ENCODE assay signal across 9 mouse cellular contexts in the genomic region with DNA sequence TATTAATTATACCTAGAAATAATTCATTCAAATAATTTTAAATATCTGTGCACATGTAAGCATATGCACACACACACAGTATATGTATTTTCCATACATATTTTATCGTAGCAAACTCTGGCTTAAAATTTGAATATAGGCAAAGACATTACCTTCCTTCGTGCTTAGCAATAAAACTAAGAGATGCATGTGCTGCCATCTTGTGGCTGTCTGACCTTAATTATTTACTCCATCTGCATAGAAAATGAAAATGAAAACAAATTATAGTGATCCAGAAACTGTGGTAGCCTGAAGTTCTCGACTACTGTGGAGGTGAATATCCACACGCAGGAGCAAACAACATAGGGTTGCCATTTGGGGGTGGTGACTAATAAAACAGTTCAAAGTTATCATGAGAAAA. TPM values are rescaled to one million over a fixed set of nuclear protein-coding genes. Genes with fewer than 3 reads are reported as not detected.
DNase-seq lines count a peak whose midpoint lies in the region; ATAC-seq and TF ChIP-seq lines count a peak whose summit lies in the region.
"Had no signal": no experiment of that assay in that cellular context is flagged by ENCODE, and none has a peak within 500 bp of the region (broad histone marks: within the 10 kb centered on the region; RNA-seq: fewer than 3 reads in every experiment).

No protein-coding gene starts in this region.

- intact Hi-C loops in gastrocnemius, postnatal 14 days (cut with DNase I; ENCODE audit: low total_unique reads), result loop anchor here (10.0 kb wide), 1 partner anchor 63 kb away; no protein-coding TSS in a partner anchor
- intact Hi-C loops in left cerebral cortex, postnatal 10 days (cut with DNase I), result loop anchor here (2.0 kb wide), 1 partner anchor 61 kb away; no protein-coding TSS in a partner anchor

- H3K36me3 ChIP-seq in limb, embryonic 11.5 days (ENCODE audit: control insufficient read depth, insufficient read depth, low read length), result no peaks in the 10 kb centered on the region
- H3K36me3 ChIP-seq in limb, embryonic 10.5 days, result no peaks in the 10 kb centered on the region
- H3K36me3 ChIP-seq in midbrain, postnatal 0 days (ENCODE audit: insufficient read depth, low read length), result no peaks in the 10 kb centered on the region

- peak; percentile 80 for TF ChIP-seq CTCF in midbrain, postnatal 0 days (IDR thresholded peaks at IDR 0.05)

- no peak overlapping the region for H3K9ac ChIP-seq in limb, embryonic 11.5 days (ENCODE audit: low read length)
- no peak overlapping the region for H3K9ac ChIP-seq in midbrain, postnatal 0 days (replicated peaks; ENCODE audit: low read length, poor library complexity, severe bottlenecking)

- H3K4me2 ChIP-seq in limb, embryonic 11.5 days (ENCODE audit: low read depth, severe bottlenecking), result no peak overlapping the region
- no peak overlapping the region for H3K4me2 ChIP-seq in midbrain, postnatal 0 days (ENCODE audit: low read depth, low read length, poor library complexity, severe bottlenecking)

- no peak for ATAC-seq in limb, embryonic 11.5 days (ENCODE audit: insufficient number of reproducible peaks, low FRiP score, low TSS enrichment, low read depth)
- ATAC-seq in midbrain, postnatal 0 days (ENCODE audit: low FRiP score), result 0 out of 2 replicates have a peak, but pooled peaks have one; percentile 47
- no peak for ATAC-seq in monocyte, adult 5-6 weeks (replicated peaks; ENCODE audit: insufficient number of reproducible peaks, low FRiP score, low TSS enrichment, poor library complexity, severe bottlenecking)

- no peak overlapping the region for H3K4me3 ChIP-seq in limb, embryonic 11.5 days (ENCODE audit: low read depth, low read length)
- no peak overlapping the region for H3K4me3 ChIP-seq in limb, embryonic 10.5 days
- H3K4me3 ChIP-seq in midbrain, postnatal 0 days (ENCODE audit: low read depth, low read length), result no peak overlapping the region
- H3K4me3 ChIP-seq: erythroblast, embryonic 14.5 days had no signal

- WGBS in limb, embryonic 11.5 days, result 65% methylated on average over 4 of the region's 4 CpGs
- WGBS in limb, embryonic 10.5 days, result 59% methylated on average over 4 of the region's 4 CpGs
- WGBS in midbrain, postnatal 0 days, result 36% methylated on average over 4 of the region's 4 CpGs

- no peaks in the 10 kb centered on the region for H3K9me3 ChIP-seq in limb, embryonic 11.5 days (ENCODE audit: control insufficient read depth, low read length)
- H3K9me3 ChIP-seq in limb, embryonic 10.5 days (replicated peaks), result no peaks in the 10 kb centered on the region
- H3K9me3 ChIP-seq in midbrain, postnatal 0 days (ENCODE audit: low read length), result no peaks in the 10 kb centered on the region

- H3K27ac ChIP-seq in limb, embryonic 11.5 days (replicated peaks; ENCODE audit: low read depth, low read length), result no peak overlapping the region
- no peak overlapping the region for H3K27ac ChIP-seq in limb, embryonic 10.5 days
- H3K27ac ChIP-seq in midbrain, postnatal 0 days (ENCODE audit: low read depth, low read length), result no peak overlapping the region

- peak; percentile 34 for DNase-seq in limb, embryonic 11.5 days (ENCODE audit: low spot score)
- DNase-seq in limb, embryonic 10.5 days (ENCODE audit: low spot score), result no peak
- peak; percentile 80 for DNase-seq in NIH3T3 (ENCODE audit: low read depth)
- peak; percentile 69 for DNase-seq in cerebellum, adult 8-10 months
- DNase-seq in gastrocnemius, postnatal 14 days, result peak; percentile 24
- DNase-seq in left cerebral cortex, postnatal 10 days (ENCODE audit: extremely low spot score in 1 of 2, low spot score in 2 of 2), result peak; percentile 34 to 61
- DNase-seq in midbrain, postnatal 0 days (ENCODE audit: low spot score), result peak; percentile 85

- H3K4me1 ChIP-seq in limb, embryonic 11.5 days (ENCODE audit: control insufficient read depth, insufficient read depth, low read length), result no peaks in the 10 kb centered on the region
- H3K4me1 ChIP-seq in limb, embryonic 10.5 days, result no peaks in the 10 kb centered on the region
- no peaks in the 10 kb centered on the region for H3K4me1 ChIP-seq in midbrain, postnatal 0 days (ENCODE audit: insufficient read depth, low read length)

- no peaks in the 10 kb centered on the region for H3K27me3 ChIP-seq in limb, embryonic 11.5 days (ENCODE audit: control insufficient read depth, insufficient read depth, low read length)
- H3K27me3 ChIP-seq in limb, embryonic 10.5 days (ENCODE audit: low read depth, poor library complexity, severe bottlenecking), result no peaks in the 10 kb centered on the region
- no peaks in the 10 kb centered on the region for H3K27me3 ChIP-seq in midbrain, postnatal 0 days (ENCODE audit: insufficient read depth, low read length)

RNA-seq across cellular contexts. Expression of gene Plscr5, which starts 14.6 kb away (rescaled TPM):
- polyA plus RNA-seq in limb, embryonic 11.5 days (2014; fragmentation: Nextera tagmentation; extraction: Ambion mirVana), result not detected in 2 replicates
- polyA plus RNA-seq in limb, embryonic 10.5 days (2016; fragmentation: Nextera tagmentation; extraction: Ambion mirVana), result not detected in 2 replicates
- total RNA-seq in gastrocnemius, postnatal 14 days (2021), result not detected
- total RNA-seq in left cerebral cortex, postnatal 10 days (2021), result under 1 TPM; 0.39 to 0.49 TPM
- total RNA-seq in midbrain, postnatal 0 days (2014; rRNA removed), result 0.47 TPM in 1 of 2 replicates, not detected in the other
- 0.79 and 0.85 TPM in 2 replicates for polyA plus RNA-seq in midbrain, postnatal 0 days (2015; fragmentation: Nextera tagmentation; extraction: Ambion mirVana)
- total RNA-seq in monocyte, adult 5-6 weeks (2017), result not detected in 3 replicates
- polyA plus RNA-seq: erythroblast, embryonic 14.5 days had no signal

RNA-seq across cellular contexts. Expression of gene Plscr1, which starts 42.2 kb away (rescaled TPM):
- 31.9 and 32.1 TPM in 2 replicates for polyA plus RNA-seq in limb, embryonic 11.5 days (2014; fragmentation: Nextera tagmentation; extraction: Ambion mirVana)
- polyA plus RNA-seq in limb, embryonic 10.5 days (2016; fragmentation: Nextera tagmentation; extraction: Ambion mirVana), result 34.2 and 34.8 TPM in 2 replicates
- total RNA-seq in gastrocnemius, postnatal 14 days (2021), result 1 to 10 TPM in 1 of 2 experiments, under 1 TPM in 1; 0.98 to 1.4 TPM
- total RNA-seq in left cerebral cortex, postnatal 10 days (2021), result 1 to 10 TPM; 1.2 to 1.3 TPM
- total RNA-seq in midbrain, postnatal 0 days (2014; rRNA removed), result 6.3 and 6.6 TPM in 2 replicates
- 6.7 and 8.5 TPM in 2 replicates for polyA plus RNA-seq in midbrain, postnatal 0 days (2015; fragmentation: Nextera tagmentation; extraction: Ambion mirVana)
- total RNA-seq in monocyte, adult 5-6 weeks (2017), result 29.5 to 34.6 TPM (median 32.6 TPM) in 3 replicates
